Mouse (Mus musculus) hindbrain, embryonic 16.5 days (tissue): ENCODE data around the gene Gin1. TPM values are rescaled to one million over a fixed set of nuclear protein-coding genes. Genes with fewer than 3 reads are reported as not detected.

Experiments used
- ATAC-seq: fragments of 200-750 bp; cut with Nextera tagmentation; 2 replicates; pipeline ENCODE4 v1.8.0; 2017; ENCODE audit warnings: moderate TSS enrichment, moderate library complexity
- H3K27ac ChIP-seq: fragments of 300-500 bp; sonication (generic); 2 replicates; pipeline ENCODE4 v1.5.1; 2014; ENCODE audit warnings: low read depth, mild to moderate bottlenecking, control low read depth, low read length, moderate library complexity
- H3K27me3 ChIP-seq: fragments of 300-500 bp; sonication (generic); replicated peaks from 2 replicates; pipeline ENCODE4 v1.6.1; 2014; ENCODE audit warnings: low read length; ENCODE audit not compliant: control insufficient read depth, insufficient read depth
- H3K36me3 ChIP-seq: fragments of 300-500 bp; sonication (generic); 2 replicates; pipeline ENCODE4 v1.6.1; 2014; ENCODE audit warnings: mild to moderate bottlenecking, low read length, moderate library complexity, mixed read lengths; ENCODE audit not compliant: control insufficient read depth, insufficient read depth
- H3K4me1 ChIP-seq: fragments of 300-500 bp; sonication (generic); 2 replicates; pipeline ENCODE4 v1.6.1; 2014; ENCODE audit warnings: low read depth, low read length; ENCODE audit not compliant: control insufficient read depth, insufficient read depth
- H3K4me2 ChIP-seq: fragments of 300-500 bp; sonication (generic); 2 replicates; pipeline ENCODE4 v1.6.1; 2014; ENCODE audit warnings: mild to moderate bottlenecking, low read length, control low read depth, moderate library complexity
- H3K4me3 ChIP-seq: fragments of 300-500 bp; sonication (generic); 2 replicates; pipeline ENCODE4 v1.5.1; 2014; ENCODE audit warnings: mild to moderate bottlenecking, low read length, control low read depth, moderate library complexity
- H3K9ac ChIP-seq: fragments of 300-500 bp; sonication (generic); 2 replicates; pipeline ENCODE4 v1.6.1; 2014; ENCODE audit warnings: low read depth, mild to moderate bottlenecking, control low read depth, low read length, moderate library complexity
- H3K9me3 ChIP-seq: fragments of 300-500 bp; sonication (generic); 2 replicates; pipeline ENCODE4 v1.6.1; 2014; ENCODE audit warnings: mild to moderate bottlenecking, low read length, moderate library complexity; ENCODE audit not compliant: control insufficient read depth
- WGBS: fragments of 180-500 bp; shearing (Covaris S2); extraction: QIAGEN DNeasy Blood & Tissue Kit; methylation state at CpG from one replicate; pipeline ENCODE4 v1.1.7; 2014; 5-methylcytosine and 5-hydroxymethylcytosine counted together
- polyA plus RNA-seq: library from polyadenylated mRNA; unstranded; fragments of >200 nt; fragmentation: Nextera tagmentation; extraction: Ambion mirVana; gene quantifications from 2 replicates; pipeline ENCODE4 v1.2.1, GENCODE M21; 2015

The Gin1 gene
- polyA plus RNA-seq, 1 experiment from 2014 or later: 14.0 TPM

GRCm38 (mm10) chr1:97833466-97834353, 63.7 kb downstream of the Gin1 start:
- Histone ChIP-seq H3K36me3 (peaks cover 4% of the 10 kb centered on the region; the same call in 1 of the 2 replicates), H3K4me3 (no peak overlapping the region), H3K27ac (0 out of 2 replicates have a peak overlapping the region, but pooled peaks have one; percentile 7), H3K4me2 (no peak overlapping the region), H3K9me3 (no peaks in the 10 kb centered on the region), H3K27me3 (no peaks in the 10 kb centered on the region), H3K4me1 (peaks cover 3% of the 10 kb centered on the region; the same call in 1 of the 2 replicates), H3K9ac (no peak overlapping the region)
- WGBS: 47% methylated on average over 5 of the region's 5 CpGs
- peak; percentile 88 for ATAC-seq

- H3K9me3 ChIP-seq: no peaks in the 10 kb centered on the region
- H3K9ac ChIP-seq: no peak overlapping the region
- H3K27me3 ChIP-seq: no peaks in the 10 kb centered on the region
- ATAC-seq: 0 out of 2 replicates have a peak, but pooled peaks have one; percentile 64
- no peak overlapping the region for H3K27ac ChIP-seq
- no peak overlapping the region for H3K4me2 ChIP-seq
- H3K36me3 ChIP-seq: peaks cover 4% of the 10 kb centered on the region; the same call in 1 of the 2 replicates
- 66% methylated on average over 5 of the region's 5 CpGs for WGBS
- H3K4me1 ChIP-seq: peaks cover 3% of the 10 kb centered on the region; the same call in 1 of the 2 replicates
- H3K4me3 ChIP-seq: no peak overlapping the region
Measured at GRCm38 (mm10) chr1:97834354-97834822, 64.4 kb downstream of the Gin1 start.

Other genes with a start within 250 kb of the Gin1 start
- 59.7 and 60.5 TPM in 2 replicates for gene D1Ertd622e, start 108.1 kb upstream of the Gin1 start, polyA plus RNA-seq
- gene Ppip5k2, start 239 bp downstream of the Gin1 start, polyA plus RNA-seq: 45.5 and 50.6 TPM in 2 replicates